Mouse (Mus musculus): Measurements from ENCODE around the gene 7530416G11Rik. TPM values are rescaled to one million over a fixed set of nuclear protein-coding genes. Genes with fewer than 3 reads are reported as not detected.

The 7530416G11Rik gene
- polyA plus RNA-seq, 1 experiment from 2014 or later, result not detected

GRCm38 (mm10) chr15:85477584-85477983 lies 25.4 kb downstream of the 7530416G11Rik start:
- H3K27ac ChIP-seq, result no peak overlapping the region
- no peak overlapping the region for H3K4me2 ChIP-seq
- 9% methylated on average over 1 of the region's 1 CpGs for whole genome bisulfite sequencing (ENCODE audit: insufficient replicate concordance)
- no peaks in the 10 kb centered on the region for H3K9me3 ChIP-seq (replicated peaks)
- H3K27me3 ChIP-seq (replicated peaks), result peaks cover 23% of the 10 kb centered on the region
- H3K4me1 ChIP-seq, result no peaks in the 10 kb centered on the region
- no peaks in the 10 kb centered on the region for H3K36me3 ChIP-seq
- H3K9ac ChIP-seq, result no peak overlapping the region
- H3K4me3 ChIP-seq, result no peak overlapping the region
- no peak for ATAC-seq

- Histone ChIP-seq H3K4me2 (no peak overlapping the region), H3K9ac (no peak overlapping the region), H3K9me3 (replicated peaks) (no peaks in the 10 kb centered on the region), H3K36me3 (no peaks in the 10 kb centered on the region), H3K4me1 (no peaks in the 10 kb centered on the region), H3K27me3 (replicated peaks) (no peaks in the 10 kb centered on the region), H3K4me3 (no peak overlapping the region), H3K27ac (no peak overlapping the region)
- ATAC-seq, result no peak
- WGBS (ENCODE audit: insufficient replicate concordance), result 53% methylated on average over 3 of the region's 3 CpGs
Measured at GRCm38 (mm10) chr15:85474697-85475096, 28.3 kb downstream of the 7530416G11Rik start.

DNA sequence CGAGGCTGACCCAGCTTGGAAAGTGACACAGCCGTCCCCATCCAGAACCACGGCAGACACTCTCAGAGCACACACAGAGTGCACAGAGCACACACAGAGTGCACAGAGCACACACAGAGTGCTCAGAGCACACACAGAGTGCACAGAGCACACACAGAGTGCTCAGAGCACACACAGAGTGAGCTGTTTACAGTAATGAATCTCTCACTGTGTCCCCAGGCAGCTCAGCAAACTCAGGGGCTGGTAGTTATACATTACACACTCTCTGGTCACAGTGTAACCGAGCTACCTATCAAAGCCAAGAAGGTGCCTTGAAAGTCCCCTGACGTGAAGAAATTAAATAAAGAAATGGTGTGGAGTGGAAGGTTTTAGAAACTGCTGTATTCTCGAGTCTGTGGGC lies 33.6 kb downstream of the 7530416G11Rik start:
- no peak for ATAC-seq

DNA sequence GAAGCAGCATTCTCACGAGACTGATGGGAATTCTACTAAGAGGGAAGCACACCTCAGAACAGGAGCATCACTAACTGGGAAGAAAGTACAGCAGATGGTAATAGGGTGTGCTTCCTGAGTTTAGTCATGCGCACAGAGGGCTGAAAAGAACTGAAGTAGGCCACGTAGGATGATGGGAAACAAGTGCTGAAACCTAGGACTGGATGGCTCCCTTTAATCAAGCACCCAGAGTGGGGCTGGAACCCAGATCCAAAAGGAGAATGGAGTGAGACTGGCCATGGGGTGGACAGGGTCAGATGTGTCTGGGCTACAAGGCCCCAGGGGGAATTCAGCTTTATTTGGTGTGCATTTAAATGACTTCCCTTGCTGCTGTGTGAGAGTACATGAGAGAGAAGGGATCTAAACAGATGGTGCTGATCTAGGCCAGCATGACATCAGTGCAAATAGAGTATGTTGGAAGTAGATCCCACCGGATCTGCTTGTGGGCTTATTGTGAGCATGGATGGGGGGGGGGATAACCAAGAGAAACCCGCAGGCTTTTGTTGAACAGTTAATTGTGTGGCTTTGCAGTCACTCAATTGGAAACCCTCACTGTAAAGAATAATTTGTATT lies 36.5 kb downstream of the 7530416G11Rik start:
- no peak overlapping the region for H3K4me2 ChIP-seq
- H3K36me3 ChIP-seq, result peaks cover 56% of the 10 kb centered on the region
- 78% methylated on average over 5 of the region's 5 CpGs for WGBS (ENCODE audit: insufficient replicate concordance)
- no peak for ATAC-seq
- no peak overlapping the region for H3K27ac ChIP-seq
- H3K4me3 ChIP-seq, result no peak overlapping the region
- no peak overlapping the region for H3K9ac ChIP-seq
- no peaks in the 10 kb centered on the region for H3K4me1 ChIP-seq
- no peaks in the 10 kb centered on the region for H3K27me3 ChIP-seq (replicated peaks)
- no peaks in the 10 kb centered on the region for H3K9me3 ChIP-seq (replicated peaks)

More for the DNA sequence above, 33.6 kb downstream of the 7530416G11Rik start:
- H3K4me3 ChIP-seq, result no peak overlapping the region
- H3K4me2 ChIP-seq, result no peak overlapping the region
- no peaks in the 10 kb centered on the region for H3K4me1 ChIP-seq
- H3K36me3 ChIP-seq, result peaks cover 32% of the 10 kb centered on the region
- H3K27ac ChIP-seq, result no peak overlapping the region; the same call in 1 of the 2 replicates
- H3K9ac ChIP-seq, result no peak overlapping the region
- no peaks in the 10 kb centered on the region for H3K9me3 ChIP-seq (replicated peaks)
- 73% methylated on average over 6 of the region's 6 CpGs for WGBS (ENCODE audit: insufficient replicate concordance)
- H3K27me3 ChIP-seq (replicated peaks), result no peaks in the 10 kb centered on the region

- Histone ChIP-seq H3K4me2 (no peak overlapping the region), H3K4me3 (no peak overlapping the region), H3K36me3 (peaks cover 60% of the 10 kb centered on the region), H3K27me3 (replicated peaks) (no peaks in the 10 kb centered on the region), H3K27ac (no peak overlapping the region), H3K9me3 (replicated peaks) (no peaks in the 10 kb centered on the region), H3K9ac (no peak overlapping the region), H3K4me1 (no peaks in the 10 kb centered on the region)
- WGBS (ENCODE audit: insufficient replicate concordance), result 59% methylated on average over 10 of the region's 10 CpGs
- ATAC-seq, result no peak
Measured at GRCm38 (mm10) chr15:85464823-85465565, 38.0 kb downstream of the 7530416G11Rik start.

GRCm38 (mm10) chr15:85464190-85464589 lies 38.8 kb downstream of the 7530416G11Rik start:
- Histone ChIP-seq H3K27me3 (replicated peaks) (no peaks in the 10 kb centered on the region), H3K4me3 (no peak overlapping the region), H3K4me1 (no peaks in the 10 kb centered on the region; the same call in 1 of the 2 replicates), H3K27ac (no peak overlapping the region), H3K9ac (no peak overlapping the region), H3K36me3 (peaks cover 61% of the 10 kb centered on the region), H3K9me3 (replicated peaks) (no peaks in the 10 kb centered on the region), H3K4me2 (no peak overlapping the region)
- WGBS (ENCODE audit: insufficient replicate concordance), result 67% methylated on average over 5 of the region's 5 CpGs
- ATAC-seq, result no peak

DNA sequence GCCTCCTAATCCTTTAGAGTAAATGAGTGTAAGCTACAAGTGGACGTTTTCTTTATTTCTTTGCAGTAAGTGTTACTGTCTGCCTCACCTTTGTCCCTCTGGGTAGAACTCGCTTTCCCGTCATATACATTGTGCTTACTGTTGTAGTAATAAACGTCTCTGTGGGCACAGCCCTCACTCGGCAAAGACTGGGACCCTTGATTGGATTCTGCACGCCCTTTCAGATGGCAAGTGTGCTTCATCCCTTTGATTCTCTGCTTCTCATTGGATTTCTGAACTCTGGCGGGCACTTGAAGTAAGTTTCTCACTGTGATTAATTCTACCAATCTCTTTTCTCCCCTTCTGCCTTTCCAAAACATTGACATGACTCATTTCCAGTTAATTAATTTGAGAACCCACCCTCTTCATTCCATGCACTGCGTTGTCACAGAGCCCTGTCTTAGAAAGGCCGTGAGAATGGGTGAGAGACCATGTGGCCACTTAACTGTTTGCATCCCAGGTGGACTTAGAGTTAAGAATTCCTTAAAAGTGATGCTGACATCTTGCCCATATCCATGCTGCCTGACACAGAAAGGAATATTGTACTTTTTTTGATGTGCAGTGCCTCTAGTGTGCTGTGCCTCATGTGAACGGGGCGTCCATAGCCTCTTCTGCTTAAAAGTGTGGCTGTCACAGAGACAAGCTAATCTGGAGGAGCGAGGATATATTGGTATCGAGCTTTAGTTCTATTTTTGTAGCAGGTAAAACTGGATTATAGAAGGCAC lies 39.8 kb downstream of the 7530416G11Rik start:
- Histone ChIP-seq H3K27ac (no peak overlapping the region), H3K27me3 (replicated peaks) (no peaks in the 10 kb centered on the region), H3K4me2 (no peak overlapping the region), H3K9ac (no peak overlapping the region), H3K9me3 (replicated peaks) (no peaks in the 10 kb centered on the region), H3K4me1 (no peaks in the 10 kb centered on the region; the same call in 1 of the 2 replicates), H3K36me3 (peaks cover 62% of the 10 kb centered on the region), H3K4me3 (no peak overlapping the region)
- ATAC-seq, result no peak
- WGBS (ENCODE audit: insufficient replicate concordance), result 81% methylated on average over 13 of the region's 13 CpGs

DNA sequence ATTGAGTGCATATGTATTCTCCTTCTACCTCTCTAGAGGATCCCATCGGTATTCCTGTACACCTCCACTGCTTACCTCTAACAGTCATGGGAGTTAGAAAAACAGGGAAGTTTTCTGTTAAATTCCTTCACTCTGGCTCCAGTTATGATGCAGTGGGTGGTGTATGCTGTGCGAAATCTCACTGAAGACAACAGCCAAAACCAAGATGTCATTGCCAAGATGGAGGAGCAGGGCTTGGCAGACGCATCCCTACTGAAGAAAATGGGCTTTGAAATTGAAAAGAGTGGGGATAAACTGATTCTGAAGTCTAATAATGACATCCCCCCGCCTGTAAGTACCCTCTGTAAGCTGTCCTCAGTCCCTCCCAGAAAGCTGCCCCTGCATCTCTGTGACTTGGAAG lies 40.9 kb downstream of the 7530416G11Rik start:
- Histone ChIP-seq H3K36me3 (peaks cover 64% of the 10 kb centered on the region), H3K9ac (no peak overlapping the region), H3K27me3 (replicated peaks) (no peaks in the 10 kb centered on the region), H3K9me3 (replicated peaks) (no peaks in the 10 kb centered on the region), H3K27ac (no peak overlapping the region), H3K4me1 (no peaks in the 10 kb centered on the region; the same call in 1 of the 2 replicates), H3K4me2 (no peak overlapping the region), H3K4me3 (no peak overlapping the region)
- ATAC-seq, result no peak
- 77% methylated on average over 4 of the region's 4 CpGs for WGBS (ENCODE audit: insufficient replicate concordance)

DNA sequence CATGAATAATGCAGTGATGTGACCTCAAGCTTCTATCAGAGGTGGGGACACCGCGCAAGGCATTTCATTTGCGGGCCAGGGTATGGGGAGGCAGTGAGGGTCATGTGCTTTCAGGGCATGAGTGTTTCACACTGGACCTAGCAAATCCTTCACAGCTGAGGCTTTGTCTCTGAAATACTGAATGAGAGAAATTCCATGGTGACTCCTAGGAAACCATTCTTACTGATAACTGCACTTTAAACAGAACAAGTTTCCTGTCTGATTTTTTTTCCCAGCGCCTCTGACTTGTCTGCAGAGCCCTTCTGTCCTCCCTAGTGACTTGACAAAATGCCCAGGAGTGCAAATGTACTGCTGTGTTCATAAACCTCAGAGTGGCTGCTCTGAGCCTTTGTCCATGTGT lies 41.5 kb downstream of the 7530416G11Rik start:
- H3K27me3 ChIP-seq (replicated peaks), result no peaks in the 10 kb centered on the region
- no peak for ATAC-seq
- WGBS (ENCODE audit: insufficient replicate concordance), result 77% methylated on average over 4 of the region's 4 CpGs

DNA sequence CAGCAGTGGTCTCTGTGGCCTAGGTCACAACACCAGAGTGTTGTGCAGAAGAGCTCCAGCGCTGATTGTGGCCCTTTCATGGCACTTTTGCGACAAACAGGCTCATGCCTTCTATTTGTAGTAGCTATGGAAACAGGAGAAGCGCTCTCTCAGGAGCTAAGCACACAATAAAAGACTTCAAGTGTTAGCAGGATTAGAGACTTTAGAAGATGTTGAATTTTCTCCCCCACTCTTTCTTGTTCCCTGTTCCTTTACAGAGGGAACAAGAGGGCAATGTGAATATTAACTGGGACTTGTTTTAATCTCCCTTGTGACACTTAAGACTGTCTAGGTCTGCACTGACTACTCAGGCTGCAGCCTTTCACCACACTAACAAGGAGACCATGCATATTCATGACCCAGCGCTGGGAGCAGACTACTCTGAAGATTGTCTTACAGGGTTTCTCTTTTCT lies 44.4 kb downstream of the 7530416G11Rik start:
- Histone ChIP-seq H3K27ac (no peak overlapping the region), H3K9ac (no peak overlapping the region), H3K27me3 (replicated peaks) (no peaks in the 10 kb centered on the region), H3K4me3 (no peak overlapping the region), H3K36me3 (peaks cover 58% of the 10 kb centered on the region), H3K4me2 (no peak overlapping the region), H3K4me1 (no peaks in the 10 kb centered on the region; the same call in 1 of the 2 replicates), H3K9me3 (replicated peaks) (no peaks in the 10 kb centered on the region)
- ATAC-seq, result no peak
- 61% methylated on average over 4 of the region's 4 CpGs for WGBS (ENCODE audit: insufficient replicate concordance)

More for the DNA sequence above, 41.5 kb downstream of the 7530416G11Rik start:
- Histone ChIP-seq H3K9ac (no peak overlapping the region), H3K27ac (no peak overlapping the region), H3K4me2 (no peak overlapping the region), H3K9me3 (replicated peaks) (no peaks in the 10 kb centered on the region), H3K4me1 (no peaks in the 10 kb centered on the region; the same call in 1 of the 2 replicates), H3K36me3 (peaks cover 64% of the 10 kb centered on the region), H3K4me3 (no peak overlapping the region)

DNA sequence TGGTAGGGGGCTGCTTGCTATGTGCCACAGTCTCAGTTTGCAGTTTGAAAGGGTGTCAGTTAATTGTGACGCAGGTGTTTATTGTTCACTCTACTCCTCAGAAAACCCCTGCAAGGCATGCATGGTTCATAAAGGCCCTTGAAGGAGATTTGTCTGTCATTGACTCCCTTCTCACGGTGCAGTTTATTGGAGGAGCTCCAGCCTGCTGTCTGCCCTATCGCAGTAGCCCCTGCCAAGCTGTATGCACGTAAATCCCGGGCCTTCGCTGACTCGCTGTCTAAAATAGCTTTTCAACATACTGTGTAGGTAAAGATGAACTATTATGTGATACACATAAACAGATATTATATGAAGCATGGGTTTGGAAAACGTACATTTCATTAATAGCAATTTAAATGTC lies 45.2 kb downstream of the 7530416G11Rik start:
- Histone ChIP-seq H3K27me3 (replicated peaks) (no peaks in the 10 kb centered on the region), H3K9me3 (replicated peaks) (no peaks in the 10 kb centered on the region), H3K4me2 (no peak overlapping the region), H3K4me3 (no peak overlapping the region), H3K9ac (no peak overlapping the region), H3K4me1 (no peaks in the 10 kb centered on the region; the same call in 1 of the 2 replicates), H3K36me3 (peaks cover 50% of the 10 kb centered on the region), H3K27ac (no peak overlapping the region)
- no peak for ATAC-seq
- 91% methylated on average over 8 of the region's 8 CpGs for WGBS (ENCODE audit: insufficient replicate concordance)

DNA sequence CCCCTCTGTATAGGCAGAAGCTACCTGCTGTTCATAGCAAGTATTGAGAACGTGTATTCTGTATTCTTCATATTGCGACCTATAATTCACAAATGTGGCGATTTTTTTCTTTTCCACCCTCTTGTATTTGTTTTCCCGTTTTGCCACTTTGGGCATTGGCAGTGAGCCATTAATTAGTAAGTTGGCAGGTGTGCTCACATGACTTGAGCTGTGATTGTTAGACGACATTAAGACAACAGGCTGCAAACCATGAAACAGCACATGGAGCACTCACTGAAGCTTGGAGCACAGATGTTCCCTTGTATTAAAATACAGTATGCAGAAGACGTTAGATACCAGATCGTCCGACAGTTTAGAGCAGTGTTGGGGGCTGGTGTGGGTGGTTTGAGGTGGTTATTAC lies 46.1 kb downstream of the 7530416G11Rik start:
- Histone ChIP-seq H3K27me3 (replicated peaks) (no peaks in the 10 kb centered on the region), H3K9me3 (replicated peaks) (no peaks in the 10 kb centered on the region), H3K4me1 (no peaks in the 10 kb centered on the region; the same call in 1 of the 2 replicates), H3K9ac (no peak overlapping the region), H3K4me3 (no peak overlapping the region), H3K27ac (no peak overlapping the region), H3K4me2 (no peak overlapping the region), H3K36me3 (peaks cover 41% of the 10 kb centered on the region)
- 73% methylated on average over 8 of the region's 8 CpGs for WGBS (ENCODE audit: insufficient replicate concordance)
- ATAC-seq, result no peak
